Mouse (Mus musculus): ENCODE measurements around the gene Slc24a3.

Gene Slc24a3

DNA sequence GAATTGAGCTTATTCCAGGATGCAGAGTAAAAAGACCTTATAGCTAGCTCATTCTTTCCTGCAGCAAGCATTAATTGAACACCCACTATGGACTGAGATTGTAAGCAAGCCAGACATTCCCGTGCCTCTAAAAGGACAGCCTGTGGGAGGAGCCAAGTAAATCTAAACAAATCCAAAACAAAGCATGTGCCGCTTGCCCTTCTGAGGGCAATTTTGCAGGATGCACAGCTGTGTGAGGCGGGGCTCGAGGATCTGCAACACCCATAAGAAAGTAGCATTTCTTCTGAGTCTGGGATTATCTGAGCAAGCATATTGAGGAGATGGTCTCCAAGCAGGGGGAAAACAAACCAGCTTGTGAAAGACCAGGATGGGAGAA is 464.2 kb downstream of the Slc24a3 start:
- DNase-seq (ENCODE audit: low spot score) = no peak

DNA sequence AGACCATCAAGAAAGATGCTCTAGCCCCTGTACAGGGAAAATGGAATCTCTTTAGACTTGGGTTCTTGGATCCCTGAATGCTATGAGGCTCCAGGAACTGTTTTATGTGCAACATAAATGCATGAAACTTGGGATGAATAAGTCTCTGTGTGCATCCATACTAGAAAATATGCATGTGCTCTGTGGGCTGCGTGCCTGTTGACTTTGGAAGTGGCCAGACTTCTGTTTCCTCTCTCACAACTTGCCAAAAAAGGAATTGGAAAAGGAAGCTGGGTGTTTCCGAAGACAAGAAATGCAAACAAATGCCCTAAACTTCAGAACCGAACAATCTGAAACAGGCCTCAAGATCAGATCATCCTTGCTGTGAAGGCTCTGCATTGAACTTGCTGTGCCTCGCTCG is 466.3 kb downstream of the Slc24a3 start:
- no peak for DNase-seq (ENCODE audit: low spot score)

DNA sequence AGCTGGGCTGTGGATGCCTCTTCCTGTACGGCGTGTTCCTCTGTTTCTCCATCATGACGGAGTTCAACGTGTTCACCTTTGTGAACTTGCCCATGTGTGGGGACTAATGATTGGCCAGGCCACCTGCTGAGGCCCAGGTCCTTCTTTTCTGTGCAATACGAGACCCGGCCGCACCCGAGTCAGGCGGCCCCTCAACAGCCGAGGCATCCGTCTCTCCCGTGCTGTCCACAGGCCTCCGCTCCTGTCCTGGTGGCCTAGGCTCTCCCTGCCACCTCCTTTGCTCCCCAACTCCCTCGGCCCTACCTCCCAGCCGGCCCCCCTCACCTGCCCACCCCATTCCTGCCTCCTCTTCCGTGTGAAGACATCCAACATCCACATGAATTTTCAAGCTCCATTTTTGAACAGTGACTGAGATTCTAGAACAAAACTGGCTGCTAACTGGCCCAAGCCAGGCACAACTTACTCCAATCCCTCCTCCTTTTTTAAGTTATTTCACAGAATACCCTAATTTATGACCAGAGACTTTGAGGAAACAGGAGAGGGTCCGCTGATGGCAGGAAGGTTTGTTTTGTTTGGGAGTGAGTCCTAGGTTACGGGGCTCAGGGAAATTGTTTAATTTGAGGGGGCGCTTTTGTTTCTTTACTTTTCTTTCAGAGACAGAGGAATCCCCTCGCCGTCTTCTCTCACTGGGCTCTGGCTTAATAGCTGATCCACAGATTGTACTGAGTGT is 472.9 kb downstream of the Slc24a3 start:
- no peak for DNase-seq (ENCODE audit: low spot score)

DNA sequence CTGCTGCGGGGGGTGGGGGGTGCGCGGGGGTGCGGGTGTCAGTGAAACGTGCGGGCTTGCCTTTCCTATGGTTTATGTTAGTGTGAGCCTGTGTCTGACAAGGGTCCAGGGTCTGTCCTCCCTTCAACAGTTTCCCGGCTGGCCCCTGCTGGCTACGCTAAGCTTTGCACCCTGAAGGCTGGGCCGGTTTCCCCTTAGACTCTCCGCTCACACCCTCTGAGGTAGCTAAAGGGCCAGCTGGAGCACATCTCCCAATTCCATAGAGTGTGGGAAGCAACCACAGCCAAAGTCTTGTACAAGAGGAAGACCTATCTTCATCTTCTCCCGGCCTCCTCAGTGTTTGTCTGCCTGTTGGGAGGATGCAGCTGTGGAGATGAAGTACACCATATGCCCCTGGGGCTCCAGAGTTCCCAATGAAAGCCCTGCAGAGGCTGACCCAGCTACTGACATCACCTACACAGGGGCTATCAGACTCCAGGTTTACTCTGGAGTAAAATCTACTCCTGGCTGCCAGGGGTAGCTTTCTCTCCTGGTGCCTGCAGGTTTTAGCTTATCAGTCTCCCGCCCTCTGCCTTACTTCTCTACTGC is 487.9 kb downstream of the Slc24a3 start:
- no peak for DNase-seq (ENCODE audit: low spot score)

DNA sequence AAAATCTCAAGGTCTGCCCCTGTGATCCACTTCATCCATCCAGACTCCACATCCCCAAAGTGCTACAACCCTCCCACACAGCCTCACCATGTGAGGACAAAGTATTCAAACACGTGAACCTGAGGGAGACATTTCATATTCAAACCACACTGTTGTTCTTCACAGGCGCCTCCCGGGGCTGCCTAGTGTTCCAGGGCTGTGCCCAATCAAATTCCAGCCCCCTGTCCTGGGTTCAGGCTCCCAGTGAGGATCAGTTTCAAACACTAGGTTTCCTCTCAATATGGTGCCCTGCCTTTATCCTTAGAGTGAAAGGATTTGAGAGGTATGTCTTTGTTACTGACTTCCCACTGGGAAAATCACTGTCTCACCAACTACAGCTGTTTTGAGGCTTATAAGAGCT is 488.6 kb downstream of the Slc24a3 start:
- no peak for DNase-seq (ENCODE audit: low spot score)

DNA sequence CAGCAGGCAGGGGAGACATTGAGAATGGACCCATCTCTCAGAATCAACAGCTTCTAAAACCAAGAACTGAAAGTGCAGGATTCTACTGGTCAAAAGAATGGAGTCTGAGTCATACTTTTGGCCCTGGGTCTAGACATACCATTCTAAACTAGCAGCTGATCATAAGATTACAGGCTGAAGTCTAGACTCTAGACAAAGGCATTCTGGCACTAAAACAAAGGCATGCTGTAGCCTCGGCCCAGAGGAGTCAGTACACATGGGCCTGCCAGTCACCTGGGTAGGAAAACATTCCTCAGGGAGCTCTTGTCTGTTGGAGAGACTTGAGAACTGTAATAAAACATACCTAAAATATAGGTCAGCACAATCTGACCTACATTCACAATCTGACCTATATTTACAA is 489.2 kb downstream of the Slc24a3 start:
- DNase-seq (ENCODE audit: low spot score) = no peak

DNA sequence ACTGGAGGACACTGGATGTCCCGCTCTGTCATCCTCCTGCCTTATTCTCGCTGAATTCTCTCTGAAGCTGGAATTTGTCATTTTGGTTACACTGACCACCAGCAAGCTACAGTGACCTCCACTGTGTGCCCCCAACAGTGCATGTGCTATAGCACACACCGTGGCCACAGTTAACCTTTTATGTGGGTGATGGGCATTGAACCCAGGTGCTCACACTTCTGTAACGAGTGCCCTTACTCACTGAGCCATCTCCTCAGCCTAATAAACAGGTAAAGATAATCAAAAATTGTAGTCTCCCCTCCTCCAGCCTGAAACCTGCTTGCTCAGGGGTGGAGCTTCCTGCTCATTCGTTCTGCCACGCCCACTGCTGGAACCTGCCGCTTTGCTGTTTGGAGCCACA is 493.7 kb downstream of the Slc24a3 start:
- no peak for DNase-seq (ENCODE audit: low spot score)

DNA sequence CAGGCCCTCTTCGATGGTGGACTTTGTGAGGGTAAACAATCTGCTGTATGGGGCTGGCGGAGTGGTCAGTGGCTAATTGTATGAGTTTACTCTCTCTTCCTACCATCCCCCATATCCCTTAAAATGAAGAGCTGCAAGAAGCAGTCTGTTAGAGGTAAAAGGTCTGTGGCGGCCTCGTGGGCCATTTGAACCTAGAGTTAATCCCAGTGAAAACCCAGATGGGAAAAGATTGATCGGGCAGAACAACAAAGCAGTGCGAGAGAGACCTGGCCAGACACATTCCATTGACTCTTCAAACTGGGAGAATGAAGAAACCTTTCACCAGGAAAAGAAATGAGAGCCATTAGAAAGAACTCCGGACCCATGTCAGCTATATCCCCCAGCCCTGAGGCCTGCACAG is 496.3 kb downstream of the Slc24a3 start:
- DNase-seq (ENCODE audit: low spot score) = no peak

DNA sequence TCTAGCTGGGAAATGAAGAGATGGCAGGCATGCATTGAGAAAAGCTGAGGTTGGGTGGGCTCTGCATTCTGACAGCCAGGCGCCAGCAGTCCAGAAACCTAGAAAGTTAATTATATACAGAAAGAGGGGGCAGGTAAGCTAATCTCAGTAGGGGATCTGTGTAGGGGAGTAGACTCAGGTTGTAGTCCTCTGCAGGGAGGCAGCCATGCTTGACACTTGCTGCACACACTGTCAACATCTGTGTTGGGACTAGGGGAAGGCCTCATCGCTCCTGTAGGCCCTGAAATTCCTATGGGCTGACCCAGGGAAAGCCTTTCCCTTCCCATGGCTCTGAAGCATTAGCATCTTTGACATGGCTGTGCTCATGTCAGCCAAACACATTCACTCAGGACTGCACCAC is 496.8 kb downstream of the Slc24a3 start:
- DNase-seq (ENCODE audit: low spot score) = no peak

DNA sequence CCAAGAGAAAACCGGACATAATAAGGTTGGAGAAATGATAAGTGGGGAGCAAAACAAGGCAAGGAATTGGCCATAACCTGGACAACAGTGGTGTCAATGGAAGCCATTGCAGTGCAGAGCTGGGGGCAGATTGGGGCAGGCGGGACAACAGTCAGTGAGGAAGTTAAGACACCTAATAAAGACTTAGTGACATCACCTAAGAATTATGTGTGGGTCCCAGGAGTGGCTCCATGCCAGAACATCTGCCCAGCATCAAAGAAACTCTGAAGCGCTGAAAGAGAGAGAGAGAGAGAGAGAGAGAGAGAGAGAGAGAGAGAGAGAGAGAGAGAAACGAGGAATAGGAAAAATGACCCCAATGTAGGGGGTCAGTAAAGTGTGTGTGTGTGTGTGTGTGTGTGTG is 500.6 kb downstream of the Slc24a3 start:
- no peak for DNase-seq (ENCODE audit: low spot score)

DNA sequence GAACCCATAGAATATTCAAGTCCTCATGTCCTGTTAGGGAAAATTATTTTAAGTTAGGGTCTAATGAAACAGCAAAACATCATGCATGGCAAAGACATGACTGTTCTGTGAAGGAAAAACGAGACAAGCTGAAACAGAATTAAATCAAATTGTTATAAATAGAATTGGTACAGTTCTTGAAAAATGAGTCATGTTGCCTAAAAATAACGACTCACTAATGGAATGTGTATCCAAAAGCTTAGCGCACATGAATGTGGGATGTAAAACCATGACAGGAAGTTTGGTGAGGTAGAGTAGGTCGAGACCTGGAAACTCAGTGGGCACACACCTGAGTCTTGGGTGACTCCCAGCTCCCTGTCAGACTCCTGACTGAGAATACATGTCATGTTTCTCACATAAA is 502.6 kb downstream of the Slc24a3 start:
- no peak for DNase-seq (ENCODE audit: low spot score)

DNA sequence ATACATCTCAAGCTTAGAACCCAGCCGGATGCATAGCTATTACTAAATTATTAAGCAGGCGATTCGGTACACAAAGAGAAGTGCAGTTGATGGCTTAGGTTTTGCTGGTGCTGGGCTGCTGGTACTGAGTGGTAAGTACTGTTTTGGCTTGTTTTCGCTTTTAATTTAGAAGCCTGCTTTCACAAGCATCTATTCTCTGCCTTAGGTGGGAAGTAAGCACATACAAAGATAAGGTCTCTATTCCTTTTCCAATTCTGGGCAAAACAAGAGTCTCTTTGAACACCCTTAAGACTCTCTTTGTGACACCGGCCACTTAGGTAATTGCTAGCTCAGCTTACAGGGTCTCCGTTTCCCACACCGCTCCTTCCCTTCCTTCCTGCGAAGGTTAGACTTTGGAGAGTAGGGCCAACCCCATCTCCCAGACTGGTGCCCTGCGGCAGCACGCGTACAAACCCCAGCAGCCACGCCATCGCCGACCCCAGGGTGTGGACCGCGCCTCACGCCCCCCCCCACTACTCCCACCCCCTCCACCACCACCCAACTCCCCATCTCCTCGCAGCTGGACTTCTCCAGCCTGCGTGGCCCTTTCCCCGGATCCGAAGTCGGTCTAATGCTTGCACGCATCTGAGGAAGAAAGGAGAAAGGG is 507.1 kb downstream of the Slc24a3 start:
- DNase-seq (ENCODE audit: low spot score) = no peak

DNA sequence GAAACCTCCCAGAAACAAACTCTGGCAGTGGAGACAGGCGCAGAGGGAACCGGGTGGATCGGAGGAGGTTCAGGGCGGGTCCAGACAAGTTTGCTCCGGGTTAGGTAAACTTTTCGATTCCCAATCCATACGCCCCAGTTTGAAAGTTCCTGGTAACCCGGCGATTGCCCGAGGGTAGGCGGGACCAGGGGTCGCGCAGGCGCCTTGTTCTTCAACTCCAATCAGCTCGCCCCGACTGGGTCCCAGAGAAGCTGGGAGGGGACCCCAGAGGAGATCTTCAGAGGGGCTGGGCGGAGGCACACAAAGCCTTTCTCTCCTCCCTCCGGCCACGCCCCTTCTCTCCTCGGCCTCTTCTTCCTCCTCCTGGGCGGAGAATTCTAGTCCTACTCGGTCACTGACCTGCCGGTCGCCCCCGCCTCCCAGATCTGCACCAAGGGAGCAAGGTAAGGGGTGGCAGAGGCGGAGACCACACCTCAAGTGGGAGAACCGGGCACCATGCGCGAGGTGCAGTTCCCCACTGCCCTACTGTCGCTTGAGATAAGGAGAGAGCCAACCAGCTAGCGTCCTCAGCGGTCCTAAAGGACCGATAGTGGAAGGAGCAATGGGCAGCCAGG is 507.7 kb downstream of the Slc24a3 start, which contains the start of gene Rin2:
Gene Rin2, plus strand, starts transcription at position 74 of the 614 bp plus-strand sequence.
- no peak for DNase-seq (ENCODE audit: low spot score)

DNA sequence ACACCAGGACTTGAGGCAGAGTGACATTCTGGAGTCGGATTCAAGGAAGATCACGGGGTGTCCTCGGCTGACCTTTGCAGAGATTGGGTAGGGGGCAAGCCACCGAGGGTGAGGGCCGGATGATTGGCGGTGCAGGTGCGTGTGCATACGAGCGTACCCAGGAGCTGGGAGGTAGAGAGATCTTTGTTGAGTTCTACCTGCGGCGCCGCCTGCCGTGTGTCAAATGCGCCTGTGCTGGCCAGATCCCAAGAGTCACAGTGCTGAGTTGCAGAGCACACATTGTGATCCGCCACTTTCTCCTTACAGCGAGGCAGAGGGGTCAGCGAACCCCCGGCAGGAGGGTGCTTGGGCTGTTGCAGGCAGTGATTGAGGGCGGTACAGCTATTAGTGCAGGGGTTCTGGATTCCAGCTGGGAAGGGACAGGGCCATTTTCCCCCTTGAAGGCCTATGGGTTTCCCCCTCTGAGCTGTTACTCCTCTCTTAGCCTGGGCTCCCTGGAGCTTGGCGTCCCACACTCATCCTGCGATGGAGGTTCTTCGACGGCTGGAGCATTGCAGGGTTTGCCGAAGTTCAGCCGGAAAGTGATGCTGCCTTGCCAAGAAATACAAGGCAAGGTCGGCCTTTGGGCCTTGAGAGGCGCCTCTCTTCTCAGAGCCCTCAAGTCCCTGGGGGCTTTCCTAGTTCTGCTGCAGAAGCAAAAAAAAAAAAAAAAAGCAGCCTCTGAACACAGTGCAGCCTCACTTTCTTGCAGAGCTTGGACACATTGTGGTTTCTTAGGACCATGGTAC is 508.4 kb downstream of the Slc24a3 start:
- DNase-seq (ENCODE audit: low spot score) = no peak

DNA sequence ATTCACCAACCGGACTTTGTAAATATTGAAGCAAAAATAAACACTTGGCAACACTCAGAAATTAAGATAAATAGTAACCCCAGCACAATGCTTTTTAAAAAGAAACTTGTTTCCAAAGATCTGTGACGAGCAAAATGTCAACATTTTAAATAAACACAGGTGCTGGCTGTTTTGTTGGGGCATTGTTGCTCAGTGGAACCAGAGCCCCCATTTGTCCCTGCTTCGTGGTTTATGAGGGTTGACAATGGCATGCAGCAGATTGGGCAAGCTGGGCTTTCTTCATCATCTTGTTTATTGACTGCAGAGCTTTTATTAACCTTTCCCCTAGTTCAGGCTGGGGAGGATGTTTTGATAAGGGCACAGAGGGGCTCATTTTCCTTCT is 509.0 kb downstream of the Slc24a3 start:
- DNase-seq (ENCODE audit: low spot score) = no peak

DNA sequence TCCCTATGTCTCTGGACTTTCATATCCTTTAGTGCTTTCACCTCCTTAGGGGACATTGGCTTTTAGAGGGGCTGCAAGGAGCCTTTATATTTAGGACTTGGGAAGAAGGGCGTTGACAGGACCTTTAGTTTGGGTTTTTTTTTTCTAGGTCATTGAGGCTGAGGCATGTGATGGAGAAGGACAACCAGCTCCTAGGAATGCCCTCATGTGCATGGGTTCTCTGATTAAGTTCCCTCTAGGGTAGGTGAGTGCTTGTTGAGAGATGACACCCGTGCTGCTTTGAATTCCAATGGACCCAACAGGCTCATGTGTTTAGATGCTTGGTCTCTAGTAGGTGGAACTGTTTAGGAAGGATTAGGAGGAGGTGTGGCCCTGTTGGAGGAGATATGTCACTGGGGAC is 509.4 kb downstream of the Slc24a3 start:
- no peak for DNase-seq (ENCODE audit: low spot score)

DNA sequence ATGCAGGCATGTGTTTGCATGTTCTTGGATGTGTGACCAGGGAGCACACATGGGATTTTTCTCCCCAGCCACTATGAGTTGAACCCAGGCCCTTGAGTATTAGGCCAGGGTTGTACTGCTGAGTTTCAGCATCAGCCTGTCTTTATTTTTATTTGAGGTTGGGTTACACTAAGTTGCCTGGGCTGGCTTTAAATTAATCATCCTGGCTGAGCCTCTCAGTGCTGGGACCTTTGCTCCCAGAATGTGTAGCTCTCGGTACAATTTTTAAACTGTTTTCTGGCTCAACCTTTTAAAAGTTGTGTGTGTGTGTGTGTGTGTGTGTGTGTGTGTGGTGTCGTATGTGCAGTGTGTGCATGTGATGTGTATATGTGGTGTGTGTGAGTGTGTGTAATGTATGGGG is 512.6 kb downstream of the Slc24a3 start:
- DNase-seq (ENCODE audit: low spot score) = no peak

DNA sequence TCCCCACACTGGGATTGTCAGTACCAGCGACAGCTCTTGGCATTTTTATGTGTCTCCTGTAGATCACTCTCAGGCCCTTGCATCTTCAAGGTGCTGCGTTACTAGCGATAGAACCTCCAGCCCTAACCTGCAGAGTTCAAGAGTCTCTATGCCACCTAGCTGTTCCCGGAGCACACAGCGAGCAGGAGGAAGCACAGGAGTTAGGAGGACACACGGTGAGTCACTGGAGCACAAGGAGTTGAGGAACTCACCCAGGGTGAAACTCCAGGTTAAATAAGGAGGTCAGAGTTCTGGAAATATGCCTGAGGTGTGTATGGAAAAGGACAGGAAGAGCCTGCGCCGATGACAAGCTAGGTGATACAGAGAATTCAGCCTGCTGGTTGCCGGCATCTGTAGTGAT is 513.2 kb downstream of the Slc24a3 start:
- no peak for DNase-seq (ENCODE audit: low spot score)

DNA sequence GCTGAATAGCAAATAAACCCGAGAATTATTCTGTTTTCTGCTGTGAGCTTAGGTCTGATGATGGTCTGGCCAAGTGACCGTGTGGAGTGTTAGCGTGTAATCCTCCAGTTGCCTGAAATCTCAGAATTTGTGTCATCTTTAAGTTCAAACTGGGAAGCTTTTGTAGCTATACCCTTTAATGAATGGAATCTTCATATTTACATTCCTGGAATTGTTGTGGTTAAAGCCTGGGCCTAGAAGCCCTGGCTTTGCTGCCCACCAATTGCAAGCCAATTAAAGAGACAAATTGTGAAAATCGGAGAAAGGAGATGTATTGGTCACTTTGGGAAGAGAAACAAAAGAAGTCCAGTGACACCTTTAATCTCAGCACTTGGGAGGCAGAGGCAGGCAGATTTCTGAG is 514.1 kb downstream of the Slc24a3 start:
- no peak for DNase-seq (ENCODE audit: low spot score)

DNA sequence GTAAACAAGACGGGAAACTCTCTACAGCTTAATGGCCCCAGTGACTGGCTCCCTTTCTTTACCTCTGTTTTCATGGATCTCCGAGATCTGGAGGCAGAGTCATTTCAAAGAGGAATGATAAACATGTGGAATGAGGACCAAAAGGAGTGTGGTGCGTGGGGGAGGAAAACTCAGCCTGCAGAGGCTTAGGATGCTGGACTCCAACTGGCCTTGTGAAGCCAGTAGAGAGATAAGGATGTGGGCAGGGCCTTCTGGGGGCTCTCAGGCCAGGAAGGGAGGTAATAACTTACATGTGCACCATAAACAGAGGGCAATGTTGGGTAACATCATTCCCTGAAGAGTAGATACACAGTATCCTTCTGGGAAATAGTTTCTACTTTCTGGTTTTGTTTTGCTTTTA is 515.4 kb downstream of the Slc24a3 start:
- DNase-seq (ENCODE audit: low spot score) = no peak

DNA sequence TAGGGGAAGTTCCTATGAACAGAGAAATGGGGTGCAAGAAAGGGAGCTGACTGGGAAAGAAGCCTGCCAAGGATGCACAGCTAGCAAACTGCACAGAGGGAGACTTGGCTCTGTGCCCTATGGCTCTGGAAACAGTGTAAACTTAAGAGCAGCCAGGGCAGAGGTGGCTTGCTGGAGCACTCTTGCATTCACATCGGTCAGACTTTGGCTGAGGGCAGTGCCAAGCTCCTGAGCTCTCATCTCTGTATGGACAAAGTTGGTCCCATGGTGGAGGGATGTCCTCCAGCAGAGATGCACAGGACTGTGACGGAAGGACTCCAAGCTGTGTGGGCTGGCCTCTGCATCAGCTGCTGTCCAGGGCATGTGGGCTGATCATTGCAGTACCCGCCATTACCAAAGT is 516.0 kb downstream of the Slc24a3 start:
- no peak for DNase-seq (ENCODE audit: low spot score)

DNA sequence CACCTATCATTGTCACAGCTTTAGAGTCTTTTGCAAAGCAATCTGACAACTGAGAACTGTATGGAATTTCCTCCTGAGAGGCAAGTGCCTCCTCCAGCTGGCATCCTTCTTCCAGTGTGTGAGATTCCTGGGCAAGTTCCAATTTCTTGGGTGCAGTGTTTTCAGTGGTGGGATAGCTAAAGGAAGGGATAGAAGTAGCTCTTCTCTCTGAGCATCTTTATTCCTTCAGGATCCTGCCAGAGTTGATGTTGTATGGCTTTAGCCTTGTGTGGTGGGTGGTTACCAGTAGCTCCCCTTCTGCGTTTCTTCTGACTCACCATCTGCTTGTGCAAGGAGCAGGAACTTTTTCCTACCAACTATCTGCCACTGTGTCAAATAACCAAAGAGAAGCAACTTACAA is 516.6 kb downstream of the Slc24a3 start:
- no peak for DNase-seq (ENCODE audit: low spot score)

Measured in MN1 (cell line).